Mouse (Mus musculus): ENCODE measurements at regions not wholly inside any gene's neighbourhood (a gene's known extent, or its start where the extent isn't known, plus 50 kb on each side); places are given as distances from the start of the nearest gene placed in this dataset.

GRCm38 (mm10) chr13:71362311-71362710 is 520.7 kb upstream of the Adamts16 start:
- peak in 1 of 2 experiments; percentile 17 for DNase-seq (ENCODE audit: low spot score in 2 of 2)

GRCm38 (mm10) chr13:71359112-71359511 is 517.5 kb upstream of the Adamts16 start:
- no peak for DNase-seq (ENCODE audit: low spot score in 2 of 2)

DNA sequence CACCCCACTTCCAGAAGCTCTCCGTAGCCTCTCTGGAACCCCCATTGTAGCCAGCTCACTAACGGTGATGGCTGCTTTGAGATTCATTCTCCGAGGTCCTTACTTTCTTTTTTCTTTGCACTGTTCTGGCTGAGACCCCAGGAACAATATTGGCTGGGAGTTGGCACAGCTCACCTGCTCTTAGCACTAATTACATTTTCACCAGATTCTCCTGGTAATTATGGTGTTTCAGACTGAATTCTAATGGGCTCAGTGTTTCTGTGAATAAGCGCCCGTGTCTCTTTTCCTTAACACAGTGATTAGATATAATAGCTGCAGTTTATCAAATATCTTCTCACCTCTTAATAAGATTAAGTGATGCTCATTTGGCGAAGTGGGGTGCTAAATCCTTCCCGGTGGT is 509.2 kb upstream of the Adamts16 start:
- DNase-seq (ENCODE audit: low spot score in 2 of 2): no peak

GRCm38 (mm10) chr13:71342921-71343320 is 501.3 kb upstream of the Adamts16 start:
- DNase-seq (ENCODE audit: low spot score in 2 of 2): no peak

DNA sequence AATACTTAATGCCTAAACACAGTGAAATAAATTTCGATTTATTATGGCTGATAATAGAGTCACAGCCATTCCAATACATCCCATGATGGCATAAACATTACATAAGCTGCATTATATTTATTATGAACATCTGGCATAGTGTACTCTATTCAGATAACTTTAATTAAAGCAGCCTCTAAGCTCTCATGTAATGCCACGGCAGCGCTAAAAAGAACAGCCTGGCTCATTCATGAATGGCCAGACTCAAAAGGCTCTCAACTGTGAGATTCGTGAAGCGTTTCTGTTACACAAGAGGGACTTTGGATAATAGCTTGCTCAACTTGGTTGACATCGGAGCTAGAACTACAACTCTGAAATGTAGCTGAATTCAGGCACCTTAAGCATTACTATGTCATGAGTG is 497.1 kb upstream of the Adamts16 start:
- DNase-seq (ENCODE audit: low spot score in 2 of 2): no peak

DNA sequence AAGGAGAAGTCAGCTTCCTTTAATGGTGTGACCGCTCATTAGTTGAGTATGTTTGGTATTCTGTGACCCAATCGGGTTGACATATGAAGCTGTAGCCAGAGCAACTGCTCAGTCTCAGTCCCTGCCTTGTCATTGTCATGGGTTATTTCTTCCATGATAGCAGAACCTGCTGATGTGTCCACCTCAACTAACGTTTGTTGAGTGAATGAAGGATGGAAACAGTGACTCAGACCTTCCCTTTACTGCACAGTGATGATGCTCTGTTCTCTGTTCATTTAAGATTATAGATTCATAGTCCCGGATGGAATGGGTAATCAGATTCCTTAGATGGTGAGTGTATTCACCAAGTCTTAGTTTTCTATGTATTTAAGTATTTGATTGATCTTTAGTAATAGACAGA is 493.3 kb upstream of the Adamts16 start:
- DNase-seq (ENCODE audit: low spot score in 2 of 2): no peak

GRCm38 (mm10) chr13:71333146-71333545 is 491.5 kb upstream of the Adamts16 start:
- DNase-seq (ENCODE audit: low spot score in 2 of 2): no peak

GRCm38 (mm10) chr13:71330321-71330720 is 488.7 kb upstream of the Adamts16 start:
- no peak for DNase-seq (ENCODE audit: low spot score in 2 of 2)

DNA sequence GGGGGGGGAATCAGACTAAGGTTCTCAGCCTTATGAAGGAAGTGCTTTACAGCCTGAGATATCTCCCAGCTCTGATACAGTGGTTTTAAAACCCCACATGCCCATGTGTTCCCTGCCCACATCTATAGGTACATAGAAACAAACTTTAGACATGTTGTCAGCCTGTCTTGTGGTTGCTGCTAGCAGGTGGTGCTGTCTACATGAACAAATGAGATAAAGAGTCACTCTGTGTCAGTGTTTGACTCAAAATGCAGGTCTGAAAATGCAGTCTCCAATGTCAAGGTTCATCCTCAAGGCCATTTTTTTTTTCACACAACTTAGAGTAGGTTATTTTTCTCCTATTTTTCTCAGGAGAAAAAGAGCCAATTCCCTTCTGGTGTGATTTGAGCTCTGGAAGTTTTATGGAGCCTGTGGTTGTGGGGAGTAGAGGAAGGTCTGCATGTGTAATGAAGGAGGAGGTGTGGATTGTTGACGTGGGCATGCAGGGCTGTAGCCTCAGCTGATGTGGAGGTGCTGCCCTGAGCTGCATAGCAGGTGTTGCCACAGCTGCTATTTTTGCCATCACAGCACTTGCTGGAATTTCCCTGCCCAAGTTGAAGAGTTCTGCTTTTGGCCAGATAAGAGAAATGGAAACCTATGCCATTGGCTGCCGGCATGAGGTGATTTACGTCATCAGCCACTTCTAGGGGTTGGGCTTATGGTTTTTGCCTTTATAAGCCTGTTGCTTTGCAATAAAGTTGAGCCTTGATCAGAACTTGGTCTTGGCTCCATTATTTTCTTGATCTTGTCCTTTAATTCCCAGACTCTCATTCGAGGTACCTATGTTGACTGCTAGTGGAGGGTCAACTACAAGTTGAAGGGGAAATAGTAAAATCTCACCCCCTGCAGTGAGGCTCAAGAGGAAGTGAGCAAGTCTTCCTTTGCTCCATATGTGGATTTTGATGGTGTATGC is 486.5 kb upstream of the Adamts16 start:
- no peak for DNase-seq (ENCODE audit: low spot score in 2 of 2)

DNA sequence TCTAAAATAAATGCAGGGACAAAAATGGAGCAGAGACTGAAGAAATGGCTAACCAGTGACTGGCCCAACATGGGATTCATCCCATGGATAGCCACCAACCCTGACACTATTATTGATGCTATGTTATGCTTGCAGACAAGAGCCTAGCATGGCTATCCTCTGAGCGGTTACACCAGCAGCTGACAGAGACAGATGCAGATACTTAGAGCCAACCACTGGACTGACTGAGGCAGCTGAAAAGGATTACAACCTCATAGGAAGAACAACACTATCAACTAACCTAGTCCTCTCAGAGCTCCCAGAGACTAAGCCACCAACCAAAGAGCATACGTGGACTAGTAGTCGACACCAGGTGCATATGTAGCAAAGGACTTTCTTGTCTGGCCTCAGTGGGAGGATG is 478.9 kb upstream of the Adamts16 start:
- DNase-seq (ENCODE audit: low spot score in 2 of 2): no peak

DNA sequence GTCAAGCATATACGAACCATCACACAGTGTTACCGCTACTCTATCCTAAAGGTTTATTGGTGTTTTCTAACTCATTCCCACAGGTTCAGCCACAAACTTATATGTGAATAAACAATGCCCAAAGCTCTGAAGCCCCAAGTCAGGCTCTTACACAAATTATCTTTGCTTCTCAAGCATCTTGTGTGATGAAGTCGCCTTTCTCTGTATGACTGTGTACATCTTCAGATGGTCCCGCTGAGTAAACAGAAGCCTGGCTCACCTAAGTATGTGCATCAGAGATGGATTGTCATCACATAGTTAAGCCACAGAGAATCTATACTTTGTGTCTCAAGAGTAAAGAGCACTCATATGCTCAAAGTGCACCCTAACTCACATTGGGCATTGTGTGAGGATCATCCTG is 462.3 kb upstream of the Adamts16 start:
- no peak for DNase-seq (ENCODE audit: low spot score in 2 of 2)

- DNase-seq (ENCODE audit: low spot score in 2 of 2): no peak
Measured at GRCm38 (mm10) chr13:71275991-71276390, 434.4 kb upstream of the Adamts16 start.

- DNase-seq (ENCODE audit: low spot score in 2 of 2): no peak
Measured at GRCm38 (mm10) chr13:71274139-71274538, 432.5 kb upstream of the Adamts16 start.

DNA sequence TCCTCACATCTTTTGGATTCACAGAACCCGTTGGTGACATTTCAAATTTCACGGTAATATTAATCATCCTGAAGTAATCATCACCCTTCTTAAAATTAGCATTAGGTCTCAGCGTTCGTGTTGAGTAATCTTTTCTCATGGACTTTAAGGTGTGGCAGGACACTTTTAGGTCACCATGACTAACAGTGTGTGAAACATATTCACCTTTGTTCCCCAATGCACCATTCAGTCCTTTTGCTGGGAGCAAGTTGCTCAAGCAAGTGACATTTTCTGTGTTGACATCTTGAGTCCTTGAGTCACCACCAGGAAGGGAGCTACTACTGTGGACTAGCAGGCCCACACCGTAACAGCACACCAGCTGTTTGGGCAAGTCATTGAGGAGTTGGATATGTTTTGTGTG is 431.9 kb upstream of the Adamts16 start:
- no peak for DNase-seq (ENCODE audit: low spot score in 2 of 2)

- DNase-seq (ENCODE audit: low spot score in 2 of 2): no peak
Measured at GRCm38 (mm10) chr13:71273067-71273466, 431.5 kb upstream of the Adamts16 start.

DNA sequence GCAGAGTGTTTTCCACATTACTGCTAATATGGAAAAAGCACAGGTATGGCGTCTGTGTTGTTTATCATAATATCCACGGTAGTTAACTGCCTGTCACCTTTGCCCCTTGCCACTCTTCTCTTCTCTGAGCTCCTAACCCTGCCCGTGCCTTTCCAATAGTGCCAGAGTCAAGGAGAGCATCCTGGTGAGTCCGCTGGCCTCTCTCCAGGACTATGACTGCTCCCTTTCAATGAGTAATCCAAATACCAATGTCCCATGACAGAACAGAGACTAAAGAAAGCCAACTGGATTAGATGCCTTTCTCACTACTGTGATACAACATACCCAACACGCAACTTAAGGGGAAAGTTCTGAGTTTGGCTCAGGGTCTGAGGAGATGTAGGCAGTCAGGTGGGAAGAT is 430.8 kb upstream of the Adamts16 start:
- DNase-seq (ENCODE audit: low spot score in 2 of 2): no peak

DNA sequence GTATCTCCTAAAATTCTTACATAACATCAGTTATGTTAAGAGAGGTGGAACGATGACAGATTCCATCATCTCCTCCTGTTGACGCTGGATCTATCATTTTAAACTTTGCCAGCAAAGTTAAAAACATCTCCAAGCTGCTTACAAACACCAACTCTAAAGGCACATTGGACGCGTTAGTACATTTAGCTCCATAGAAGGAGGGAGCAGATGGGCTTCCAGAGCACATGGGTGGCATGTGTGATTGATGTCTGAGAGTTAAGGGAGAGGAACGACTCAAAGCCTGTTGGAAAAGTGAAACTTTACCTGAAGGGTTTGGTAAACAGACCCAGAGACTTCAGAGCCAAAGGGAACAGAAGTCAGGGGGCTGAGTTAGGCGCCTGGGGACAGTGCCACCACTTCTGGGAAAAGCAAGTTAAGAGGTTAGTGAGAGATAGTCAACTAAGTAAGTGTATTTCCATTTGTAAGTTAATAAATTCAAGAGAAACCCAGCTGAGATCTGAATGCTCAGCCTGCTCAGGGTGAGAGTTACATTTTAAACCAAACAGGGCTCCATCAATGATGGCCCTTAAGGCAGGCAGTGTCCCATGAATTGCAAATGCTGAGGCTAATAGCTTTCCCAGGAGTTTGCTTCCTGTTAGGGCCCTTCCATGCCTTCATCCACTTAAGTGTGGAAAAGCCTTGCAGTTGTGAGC is 430.3 kb upstream of the Adamts16 start:
- no peak for DNase-seq (ENCODE audit: low spot score in 2 of 2)

GRCm38 (mm10) chr13:71270370-71270769 is 428.8 kb upstream of the Adamts16 start:
- DNase-seq (ENCODE audit: low spot score in 2 of 2): no peak

- no peak for DNase-seq (ENCODE audit: low spot score in 2 of 2)
Measured at GRCm38 (mm10) chr13:71269496-71269895, 427.9 kb upstream of the Adamts16 start.

GRCm38 (mm10) chr13:71263315-71263878 is 421.8 kb upstream of the Adamts16 start:
- no peak for DNase-seq (ENCODE audit: low spot score in 2 of 2)

- no peak for DNase-seq (ENCODE audit: low spot score in 2 of 2)
Measured at GRCm38 (mm10) chr13:71262575-71263295, 421.1 kb upstream of the Adamts16 start.

DNA sequence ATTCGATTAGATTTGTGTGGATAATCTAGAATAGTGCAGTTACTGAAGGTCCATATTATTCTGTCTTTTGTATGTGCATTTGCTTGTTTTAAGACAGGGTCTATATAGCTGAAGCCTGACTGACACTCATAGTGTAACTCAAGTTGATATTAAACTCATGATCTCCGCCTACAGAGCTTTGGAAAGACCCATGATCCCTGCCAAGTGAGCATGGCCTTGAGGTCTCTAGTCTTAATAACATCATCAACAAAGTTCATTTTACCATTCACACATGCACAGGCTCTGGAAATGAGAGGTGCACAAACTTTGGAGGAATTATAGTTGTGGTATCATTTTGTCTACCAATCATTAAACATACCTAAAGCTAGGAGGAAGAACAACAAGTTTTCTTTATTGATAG is 412.4 kb upstream of the Adamts16 start:
- DNase-seq (ENCODE audit: low spot score in 2 of 2): no peak

Measured in left cerebral cortex, adult 8-10 months (tissue).